Mouse (Mus musculus) bone marrow, adult 2 months (tissue): ENCODE results near the gene Zfp583. TPM values are rescaled to one million over a fixed set of nuclear protein-coding genes. Genes with fewer than 3 reads are reported as not detected.

Experiments used
- H3K27ac ChIP-seq: fragments of 200-500 bp; 2 replicates; pipeline ENCODE4 v1.5.1; 2012; ENCODE audit warnings: low read depth, mild to moderate bottlenecking, control low read depth, inconsistent platforms, low read length; ENCODE audit not compliant: control insufficient read depth, poor library complexity, insufficient read depth
- H3K4me1 ChIP-seq: fragments of 200-500 bp; 2 replicates; pipeline ENCODE4 v1.6.1; 2011; ENCODE audit warnings: low read length; ENCODE audit not compliant: control insufficient read depth, insufficient read depth
- H3K4me3 ChIP-seq: fragments of 200-500 bp; replicated peaks from 2 replicates; pipeline ENCODE3; 2011; ENCODE audit warnings: mild to moderate bottlenecking, low read depth, low read length, control low read depth; ENCODE audit not compliant: control insufficient read depth
- CTCF ChIP-seq: fragments of 200-500 bp; IDR thresholded peaks from 2 replicates; pipeline ENCODE4 v1.5.1; 2011; ENCODE audit warnings: low read length, control low read depth; ENCODE audit not compliant: control insufficient read depth, insufficient read depth
- POLR2A ChIP-seq: fragments of 200-500 bp; IDR thresholded peaks from 2 replicates; pipeline ENCODE4 v1.6.1; 2011; ENCODE audit warnings: low read depth, mild to moderate bottlenecking, control low read depth, low read length, borderline replicate concordance; ENCODE audit not compliant: control insufficient read depth
- WGBS: fragments of 180-500 bp; shearing (Covaris S2); methylation state at CpG from one replicate; pipeline ENCODE4 v1.1.7; 2018; 5-methylcytosine and 5-hydroxymethylcytosine counted together
- polyA plus RNA-seq: library from polyadenylated mRNA; stranded (reverse); fragments of >200 nt; gene quantifications from 2 replicates; pipeline ENCODE4 v1.2.4, GENCODE M21; 2011; ENCODE audit warnings: low replicate concordance; ENCODE audit not compliant: missing spikeins, insufficient read depth, insufficient read length

Gene Zfp583
- polyA plus RNA-seq, 1 experiment: not detected

DNA sequence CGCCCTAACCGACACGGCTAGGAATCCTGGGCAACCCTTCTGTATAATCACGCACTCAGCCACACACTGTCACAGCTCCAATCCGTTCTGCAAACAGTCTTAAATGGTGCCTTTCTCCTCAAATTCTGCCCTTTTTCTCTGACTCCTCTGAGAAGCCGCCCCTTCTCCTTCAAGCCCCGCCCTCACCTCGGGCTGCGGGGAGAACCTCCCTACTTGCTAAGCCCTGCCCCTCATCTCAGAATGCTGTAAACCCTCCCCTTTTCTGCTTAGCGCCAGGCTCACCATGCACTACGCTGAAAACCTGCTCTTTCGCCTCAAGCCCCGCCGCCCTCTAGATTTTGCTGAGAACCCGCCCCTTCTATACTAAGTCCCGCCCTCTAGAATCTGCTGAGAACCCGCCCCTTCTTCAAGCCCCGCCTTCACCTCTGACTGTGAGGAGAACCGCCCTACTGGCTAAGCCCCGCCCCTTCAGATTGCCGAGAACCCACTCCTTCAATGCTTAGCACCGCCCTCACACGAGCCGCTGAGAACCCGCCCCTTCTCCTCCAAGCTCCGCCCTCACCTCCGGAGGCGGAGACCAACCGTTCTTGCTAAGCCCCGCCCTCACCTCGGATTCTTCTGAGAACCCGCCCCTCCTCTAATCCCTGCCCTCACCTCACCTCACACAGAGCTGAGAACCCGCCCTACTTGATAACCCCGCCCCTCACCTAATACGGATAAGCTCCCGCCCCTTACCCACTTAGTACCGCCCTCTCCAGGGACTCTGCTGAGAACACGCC is 31.4 kb upstream of the Zfp583 start:
- Histone ChIP-seq H3K27ac (no peak overlapping the region), H3K4me3 (peak overlapping the region; percentile 73), H3K4me1 (no peaks in the 10 kb centered on the region; the same call in 1 of the 2 replicates)
- under 1% methylated on average over 38 of the region's 38 CpGs for WGBS
- no peak for TF ChIP-seq POLR2A
- TF ChIP-seq CTCF: no peak

DNA sequence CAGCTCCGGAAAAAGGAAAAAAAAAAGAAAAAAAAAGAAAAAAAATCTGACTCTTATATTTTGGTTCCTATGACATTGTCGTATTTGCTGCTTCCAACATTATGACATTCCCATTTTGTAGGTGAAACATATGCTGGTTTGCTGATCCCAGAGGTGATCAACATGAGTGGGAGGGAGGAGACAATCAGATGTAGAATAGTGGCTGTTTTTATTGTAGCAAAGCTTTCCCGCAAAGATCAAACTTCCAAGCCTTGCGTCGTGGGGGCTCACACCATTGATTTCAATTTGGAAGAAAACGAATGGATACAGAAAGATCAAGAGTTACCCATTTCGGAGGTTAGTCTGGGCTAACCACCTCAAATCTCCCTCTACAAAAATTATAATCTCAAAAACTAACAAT is 30.7 kb upstream of the Zfp583 start:
- no peak overlapping the region for H3K4me3 ChIP-seq
- no peaks in the 10 kb centered on the region; the same call in 1 of the 2 replicates for H3K4me1 ChIP-seq
- 26% methylated on average over 7 of the region's 7 CpGs for WGBS
- TF ChIP-seq POLR2A (no peak), CTCF (no peak)
- H3K27ac ChIP-seq: no peak overlapping the region

DNA sequence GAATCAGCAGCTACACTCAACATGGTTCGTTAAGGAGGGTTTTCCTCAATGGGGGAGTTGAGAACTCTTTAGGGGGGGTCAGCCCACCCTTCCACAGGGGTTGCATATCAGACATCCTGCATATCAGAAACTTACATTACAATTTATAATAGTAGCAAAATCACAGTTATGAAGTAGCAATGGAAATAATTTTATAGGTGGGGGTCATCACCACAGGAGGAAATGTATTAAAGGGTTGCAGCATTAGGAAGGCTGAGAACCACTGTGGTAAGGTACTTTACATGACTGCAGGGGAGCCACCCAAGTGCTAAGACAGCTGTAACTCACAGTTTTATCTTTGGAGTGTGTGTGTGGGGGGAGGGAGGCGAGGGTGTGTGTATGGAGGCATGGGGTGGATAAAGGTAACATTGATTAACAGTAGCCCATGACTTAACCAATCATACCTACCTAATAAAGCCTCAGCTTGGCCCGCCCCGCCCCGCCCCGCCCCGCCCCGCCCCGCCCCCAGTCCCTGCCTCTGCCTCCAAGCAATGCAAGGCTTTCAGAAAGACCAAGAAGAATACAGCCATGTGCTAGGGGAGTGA is 29.5 kb upstream of the Zfp583 start:
- Histone ChIP-seq H3K27ac (no peak overlapping the region), H3K4me1 (no peaks in the 10 kb centered on the region; the same call in 1 of the 2 replicates), H3K4me3 (no peak overlapping the region)
- 40% methylated on average over 9 of the region's 9 CpGs for WGBS
- TF ChIP-seq POLR2A (no peak), CTCF (no peak)

DNA sequence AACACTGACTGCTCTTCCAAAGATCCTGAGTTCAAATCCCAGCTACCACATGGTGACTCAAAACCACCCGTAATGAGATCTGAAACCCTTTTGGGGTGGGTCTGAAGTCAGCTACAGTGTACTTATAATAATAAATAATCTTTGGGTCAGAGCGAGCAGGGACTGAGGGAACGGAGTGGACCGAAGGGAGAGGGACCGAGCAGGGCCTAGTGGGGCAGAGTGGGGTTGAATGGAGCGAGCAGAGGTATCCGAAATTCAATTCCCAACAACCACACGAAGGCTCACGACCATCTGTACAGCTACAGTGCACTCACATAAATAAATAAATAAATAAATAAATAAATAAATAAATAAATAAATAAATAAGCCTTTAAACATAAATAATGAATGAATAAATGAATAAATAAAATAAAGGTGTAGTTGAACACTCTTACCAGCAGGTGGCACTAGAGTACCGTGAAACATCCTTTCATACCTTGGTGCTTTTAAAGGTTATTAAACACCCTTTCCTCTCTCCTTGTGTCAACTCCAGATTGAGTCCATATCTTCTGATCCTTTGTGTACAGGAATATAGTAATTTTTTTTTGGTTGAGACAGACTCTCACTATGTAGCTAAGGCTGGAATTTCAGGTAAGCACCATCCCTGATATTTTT is 28.0 kb upstream of the Zfp583 start:
- TF ChIP-seq CTCF (0 out of 2 replicates have a peak, but pooled peaks have one; percentile 6), POLR2A (no peak)
- H3K4me3 ChIP-seq: no peak overlapping the region
- H3K4me1 ChIP-seq: no peaks in the 10 kb centered on the region; the same call in 1 of the 2 replicates
- H3K27ac ChIP-seq: no peak overlapping the region
- WGBS: 57% methylated on average over 10 of the region's 10 CpGs

DNA sequence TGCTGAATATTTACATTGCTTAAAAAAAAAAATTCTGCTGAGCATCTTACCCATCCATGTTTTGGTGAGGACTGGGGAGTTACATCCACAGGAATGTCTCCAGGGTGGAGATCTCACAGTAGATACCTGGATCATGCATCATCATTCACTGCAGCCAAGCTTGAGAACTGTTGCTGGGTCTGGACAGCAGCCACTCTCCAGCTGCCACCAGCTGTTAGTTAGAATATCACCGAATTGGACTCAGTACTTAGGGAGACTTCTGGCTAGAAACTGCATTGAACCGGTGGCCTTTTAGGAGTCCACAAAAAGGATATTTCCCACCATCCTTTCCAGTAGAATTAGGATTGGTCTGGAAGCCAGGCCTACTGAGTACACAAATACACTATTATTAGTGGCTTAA is 27.0 kb upstream of the Zfp583 start:
- Histone ChIP-seq H3K4me3 (no peak overlapping the region), H3K4me1 (no peaks in the 10 kb centered on the region; the same call in 1 of the 2 replicates), H3K27ac (no peak overlapping the region)
- 60% methylated on average over 2 of the region's 2 CpGs for WGBS
- TF ChIP-seq POLR2A (no peak), CTCF (no peak)

DNA sequence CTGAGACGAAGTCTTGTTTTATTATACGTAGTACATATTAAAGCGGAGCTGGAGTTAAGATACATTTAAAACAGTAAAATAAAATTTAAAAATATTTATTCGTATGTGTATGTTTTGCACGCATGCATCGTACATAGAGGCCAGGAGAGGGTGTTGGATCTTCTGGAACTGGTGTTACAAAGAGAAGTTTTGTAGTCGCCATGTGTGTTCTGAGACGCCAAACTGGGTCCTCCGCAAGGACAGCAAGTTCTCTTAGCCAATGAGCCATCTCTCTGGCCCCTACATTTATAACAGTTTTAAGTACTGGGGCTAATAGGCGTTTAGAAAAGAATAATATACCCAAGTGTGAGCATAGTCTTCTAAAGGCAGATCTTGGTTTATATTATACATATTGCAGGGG is 13.0 kb upstream of the Zfp583 start:
- 42% methylated on average over 10 of the region's 10 CpGs for WGBS
- H3K27ac ChIP-seq: no peak overlapping the region
- H3K4me1 ChIP-seq: no peaks in the 10 kb centered on the region
- no peak overlapping the region for H3K4me3 ChIP-seq
- no peak for TF ChIP-seq CTCF

DNA sequence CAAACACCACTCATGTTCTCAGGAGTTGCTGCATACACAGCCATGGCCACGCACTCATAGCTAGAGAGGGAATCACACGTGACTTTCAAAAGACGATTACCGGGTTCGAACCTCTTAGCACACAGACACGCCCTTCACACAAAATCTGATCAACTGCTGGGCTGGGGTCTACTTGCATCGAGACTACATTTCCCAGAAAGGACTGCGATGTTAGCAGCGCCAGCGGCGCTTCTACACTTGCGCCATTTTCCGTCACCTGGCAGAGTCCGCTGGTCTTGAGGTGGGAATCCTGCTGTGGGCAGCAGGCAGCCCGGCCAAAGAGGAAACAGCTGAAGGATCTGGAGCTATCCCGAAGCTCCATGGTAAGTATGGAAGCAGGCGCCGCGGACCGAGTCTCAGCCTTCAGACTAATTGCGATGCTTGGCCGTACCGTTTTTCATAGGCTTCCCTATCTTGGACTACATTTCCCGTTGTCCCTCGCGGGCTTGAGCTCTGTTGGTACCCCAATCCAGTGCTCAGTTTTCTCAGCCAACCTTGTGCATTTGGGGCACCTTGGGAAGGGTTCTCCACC is 12.5 kb upstream of the Zfp583 start, which contains the start of gene Gm3854:
Gene Gm3854 (plus strand): TSS at position 259 of the 571 bp plus-strand sequence.
- Histone ChIP-seq H3K27ac (no peak within 1 kb of the TSS), H3K4me1 (no peaks in the 10 kb centered on the region), H3K4me3 (peak within 1 kb of the TSS; percentile 64)
- 1% methylated on average over 26 of the region's 26 CpGs for WGBS
- no peak for TF ChIP-seq CTCF
- no peak for TF ChIP-seq POLR2A

DNA sequence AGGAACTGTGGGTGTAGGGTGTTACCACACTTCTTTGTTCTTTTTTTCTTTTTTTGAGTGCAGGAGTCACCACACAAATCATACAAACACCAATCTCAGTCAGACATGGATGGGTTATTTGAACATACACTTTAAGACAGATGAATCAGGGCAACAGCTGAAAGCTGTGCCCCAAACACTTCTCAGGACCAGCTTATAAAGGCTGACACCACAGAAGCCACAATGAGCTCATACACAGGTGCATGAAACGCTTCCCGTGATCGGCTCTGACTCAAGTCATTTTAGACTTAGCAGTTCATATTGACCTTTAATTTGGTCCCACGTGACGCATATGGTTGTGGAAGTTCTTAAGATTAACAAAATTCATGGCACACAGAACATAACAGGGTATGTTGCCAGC is 8.8 kb upstream of the Zfp583 start:
- no peaks in the 10 kb centered on the region for H3K4me1 ChIP-seq
- WGBS: 79% methylated on average over 5 of the region's 5 CpGs

More for the DNA sequence above, 8.8 kb upstream of the Zfp583 start:
- TF ChIP-seq POLR2A (no peak), CTCF (no peak)
- Histone ChIP-seq H3K4me3 (no peak overlapping the region), H3K27ac (no peak overlapping the region)
